Mouse (Mus musculus) testis, adult 2 months (tissue): Measurements from ENCODE around the gene Rbm28. TPM values are rescaled to one million over a fixed set of nuclear protein-coding genes. Genes with fewer than 3 reads are reported as not detected.

Experiments
- H3K27ac ChIP-seq: fragments of 200-500 bp; 2 replicates; pipeline ENCODE4 v1.5.1; 2012; ENCODE audit warnings: low read depth, low read length; ENCODE audit not compliant: control insufficient read depth, insufficient read depth
- H3K27me3 ChIP-seq: fragments of 200-500 bp; 2 replicates; pipeline ENCODE4 v1.6.1; 2012; ENCODE audit warnings: mild to moderate bottlenecking, low read length, moderate library complexity; ENCODE audit not compliant: control insufficient read depth, insufficient read depth
- H3K36me3 ChIP-seq: fragments of 200-500 bp; 2 replicates; pipeline ENCODE4 v1.6.1; 2012; ENCODE audit warnings: mild to moderate bottlenecking, low read length; ENCODE audit not compliant: control insufficient read depth, insufficient read depth
- H3K4me1 ChIP-seq: fragments of 200-500 bp; 2 replicates; pipeline ENCODE4 v1.6.1; 2012; ENCODE audit warnings: low read length; ENCODE audit not compliant: control insufficient read depth, insufficient read depth
- H3K4me3 ChIP-seq: fragments of 200-500 bp; 2 replicates; pipeline ENCODE4 v1.5.1; 2012; ENCODE audit warnings: low read depth, mild to moderate bottlenecking, low read length, moderate library complexity, mixed read lengths; ENCODE audit not compliant: control insufficient read depth
- CTCF ChIP-seq: fragments of 200-500 bp; IDR thresholded peaks from 2 replicates; pipeline ENCODE4 v1.5.1; 2012; ENCODE audit warnings: low read depth, mild to moderate bottlenecking, inconsistent platforms, low read length, moderate library complexity; ENCODE audit not compliant: control insufficient read depth, insufficient read depth, insufficient replicate concordance
- POLR2A ChIP-seq: fragments of 200-500 bp; IDR thresholded peaks from 2 replicates; pipeline ENCODE4 v1.6.1; 2012; ENCODE audit warnings: low read depth, mild to moderate bottlenecking, inconsistent platforms, low read length, moderate library complexity; ENCODE audit not compliant: control insufficient read depth
- polyA plus RNA-seq: library from polyadenylated mRNA; depleted of rRNA; stranded (reverse); fragments of >200 nt; gene quantifications from 2 replicates; pipeline ENCODE4 v1.2.3, GENCODE M21; 2012

Gene Rbm28
- polyA plus RNA-seq, 1 experiment = 27.1 TPM

DNA sequence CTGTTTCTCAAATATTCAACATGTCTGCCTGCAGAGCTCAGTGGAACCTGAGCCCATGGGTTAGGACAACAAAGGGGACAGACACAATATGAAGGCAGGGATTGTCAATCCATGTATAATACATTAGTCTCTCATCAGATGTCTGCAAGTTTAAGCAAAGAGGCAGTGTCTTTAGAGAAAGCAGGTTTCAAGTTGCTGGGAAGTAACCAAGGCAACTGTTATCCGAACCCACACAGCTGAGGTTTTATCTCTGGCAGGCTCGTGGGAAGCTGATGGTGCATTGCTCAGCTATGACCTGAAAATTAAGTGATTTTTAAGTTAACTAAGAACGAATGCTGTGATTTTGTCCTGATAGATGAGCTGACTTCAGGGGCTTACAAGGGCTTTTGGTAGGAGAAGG lies 64.4 kb downstream of the Rbm28 start:
- H3K27me3 ChIP-seq = no peaks in the 10 kb centered on the region
- H3K36me3 ChIP-seq = no peaks in the 10 kb centered on the region
- no peak overlapping the region for H3K27ac ChIP-seq
- no peak for TF ChIP-seq POLR2A
- TF ChIP-seq CTCF = no peak
- H3K4me1 ChIP-seq = no peaks in the 10 kb centered on the region
- H3K4me3 ChIP-seq = no peak overlapping the region

- no peak overlapping the region for H3K4me3 ChIP-seq
- no peaks in the 10 kb centered on the region for H3K27me3 ChIP-seq
- TF ChIP-seq CTCF = no peak
- no peak for TF ChIP-seq POLR2A
- no peaks in the 10 kb centered on the region for H3K4me1 ChIP-seq
- H3K36me3 ChIP-seq = no peaks in the 10 kb centered on the region
- no peak overlapping the region for H3K27ac ChIP-seq
Observed at GRCm38 (mm10) chr6:29099536-29100170, 65.2 kb downstream of the Rbm28 start.

GRCm38 (mm10) chr6:29092904-29093303 lies 71.9 kb downstream of the Rbm28 start:
- Histone ChIP-seq H3K4me1 (no peaks in the 10 kb centered on the region; the same call in 1 of the 2 replicates), H3K36me3 (no peaks in the 10 kb centered on the region), H3K27ac (no peak overlapping the region), H3K27me3 (no peaks in the 10 kb centered on the region), H3K4me3 (no peak overlapping the region)
- TF ChIP-seq POLR2A (no peak), CTCF (0 out of 2 replicates have a peak, but pooled peaks have one; percentile 11)

DNA sequence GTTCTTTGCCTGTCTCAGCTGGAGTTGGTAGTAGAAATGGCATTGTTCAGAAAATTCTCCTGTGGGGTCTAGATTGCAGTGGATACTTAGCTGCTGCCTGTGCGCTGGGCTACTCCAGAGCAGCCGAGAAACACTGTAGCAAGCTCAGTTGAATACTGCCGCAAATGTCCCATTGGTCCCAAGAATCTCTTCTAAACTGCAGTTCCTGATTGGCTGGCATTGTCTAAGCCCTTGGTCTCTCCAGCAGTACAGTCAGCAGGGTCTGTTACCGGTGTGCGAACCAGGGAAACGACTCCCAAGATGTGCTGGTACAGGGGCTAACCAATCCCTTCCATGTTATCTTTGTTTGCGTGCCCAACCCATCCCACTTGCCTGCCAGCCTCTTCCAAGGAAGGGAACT lies 72.6 kb downstream of the Rbm28 start:
- H3K4me1 ChIP-seq = no peaks in the 10 kb centered on the region; the same call in 1 of the 2 replicates
- no peak overlapping the region for H3K27ac ChIP-seq
- no peaks in the 10 kb centered on the region for H3K27me3 ChIP-seq
- TF ChIP-seq POLR2A (no peak), CTCF (no peak)
- H3K36me3 ChIP-seq = no peaks in the 10 kb centered on the region
- no peak overlapping the region for H3K4me3 ChIP-seq

- H3K27me3 ChIP-seq = no peaks in the 10 kb centered on the region
- TF ChIP-seq POLR2A (no peak), CTCF (no peak)
- no peaks in the 10 kb centered on the region for H3K36me3 ChIP-seq
- no peak overlapping the region for H3K27ac ChIP-seq
- H3K4me3 ChIP-seq = no peak overlapping the region
- no peaks in the 10 kb centered on the region; the same call in 1 of the 2 replicates for H3K4me1 ChIP-seq
Observed at GRCm38 (mm10) chr6:29087921-29088709, 76.7 kb downstream of the Rbm28 start.

- H3K36me3 ChIP-seq = no peaks in the 10 kb centered on the region
- no peak for TF ChIP-seq CTCF
- TF ChIP-seq POLR2A = no peak
- no peak overlapping the region for H3K4me3 ChIP-seq
- no peaks in the 10 kb centered on the region for H3K4me1 ChIP-seq
- no peaks in the 10 kb centered on the region for H3K27me3 ChIP-seq
- no peak overlapping the region for H3K27ac ChIP-seq
Observed at GRCm38 (mm10) chr6:29084401-29084800, 80.4 kb downstream of the Rbm28 start.

- no peaks in the 10 kb centered on the region for H3K36me3 ChIP-seq
- TF ChIP-seq CTCF = no peak
- no peak for TF ChIP-seq POLR2A
- H3K27ac ChIP-seq = no peak overlapping the region
- H3K4me3 ChIP-seq = no peak overlapping the region
- no peaks in the 10 kb centered on the region for H3K27me3 ChIP-seq
- no peaks in the 10 kb centered on the region for H3K4me1 ChIP-seq
Observed at GRCm38 (mm10) chr6:29082776-29083354, 81.9 kb downstream of the Rbm28 start.
